Mouse (Mus musculus) 3T3-L1 (cell line): Measurements from ENCODE around the gene Galm.
"Not testable (repeated sequence)": the region's sequence is repeated elsewhere in the genome, so short reads cannot be mapped to it uniquely, and the experiment has no call there.

ENCODE experiments used
- DNase-seq: peaks from one replicate; pipeline ENCODE4 v3.0.0-alpha.2; 2015; ENCODE audit warnings: low read depth, low spot score

Gene Galm

GRCm38 (mm10) chr17:80206671-80207581, 79.7 kb downstream of the Galm start, which contains the start of the genes Srsf7 and Ttc39d:
TSS of gene Srsf7 (minus strand) at chr17:80207307.
TSS of gene Ttc39d (plus strand) at chr17:80207460.
- DNase-seq: peak; percentile 100

- not testable (repeated sequence) for DNase-seq
Measured at GRCm38 (mm10) chr17:80213998-80214397, 86.7 kb downstream of the Galm start.

- DNase-seq: no peak
Measured at GRCm38 (mm10) chr17:80220131-80220530, 92.9 kb downstream of the Galm start.

- no peak for DNase-seq
Measured at GRCm38 (mm10) chr17:80221202-80221601, 93.9 kb downstream of the Galm start.

GRCm38 (mm10) chr17:80221890-80222628, 94.8 kb downstream of the Galm start:
- DNase-seq: peak; percentile 44

- no peak for DNase-seq
Measured at GRCm38 (mm10) chr17:80223829-80224228, 96.6 kb downstream of the Galm start.

GRCm38 (mm10) chr17:80224326-80225116, 97.2 kb downstream of the Galm start, which contains the start of gene Gemin6:
TSS of gene Gemin6 (plus strand) at chr17:80224441.
- peak; percentile 95 for DNase-seq

GRCm38 (mm10) chr17:80225142-80225541, 97.9 kb downstream of the Galm start:
- DNase-seq: peak; percentile 23

GRCm38 (mm10) chr17:80229396-80229795, 102.1 kb downstream of the Galm start:
- DNase-seq: no peak

GRCm38 (mm10) chr17:80233844-80234243, 106.6 kb downstream of the Galm start:
- DNase-seq: no peak

- DNase-seq: no peak
Measured at GRCm38 (mm10) chr17:80234376-80234775, 107.1 kb downstream of the Galm start.
